Mouse (Mus musculus) liver, postnatal 0 days (tissue): ENCODE data around the gene Acadsb. TPM values are rescaled to one million over a fixed set of nuclear protein-coding genes. Genes with fewer than 3 reads are reported as not detected.

Experiments
- ATAC-seq: fragments of 200-750 bp; cut with Nextera tagmentation; 2 replicates; pipeline ENCODE4 v1.8.0; 2017; ENCODE audit warnings: mild to moderate bottlenecking, moderate library complexity
- DNase-seq: peaks from one replicate; pipeline ENCODE4 v3.0.0-alpha.2; 2016
- H3K27ac ChIP-seq: fragments of 300-500 bp; sonication (generic); 2 replicates; pipeline ENCODE4 v1.5.1; 2014; ENCODE audit warnings: antibody characterized with exemption, moderate library complexity, mild to moderate bottlenecking, low read depth
- H3K27me3 ChIP-seq: fragments of 300-500 bp; sonication (generic); 2 replicates; pipeline ENCODE4 v1.6.1; 2014; ENCODE audit warnings: low read length, control low read depth, mixed read lengths; ENCODE audit not compliant: insufficient read depth
- H3K36me3 ChIP-seq: fragments of 300-500 bp; sonication (generic); replicated peaks from 2 replicates; pipeline ENCODE4 v1.6.1; 2014; ENCODE audit warnings: mild to moderate bottlenecking, control low read depth, low read length, moderate library complexity, mixed read lengths; ENCODE audit not compliant: insufficient read depth
- H3K4me1 ChIP-seq: fragments of 300-500 bp; sonication (generic); 2 replicates; pipeline ENCODE4 v1.6.1; 2014; ENCODE audit warnings: antibody characterized with exemption, mild to moderate bottlenecking, control low read depth; ENCODE audit not compliant: insufficient read depth
- H3K4me2 ChIP-seq: fragments of 300-500 bp; sonication (generic); 2 replicates; pipeline ENCODE4 v1.6.1; 2014; ENCODE audit warnings: low read depth, mild to moderate bottlenecking, low read length, moderate library complexity, mixed read lengths
- H3K4me3 ChIP-seq: fragments of 300-500 bp; sonication (generic); 2 replicates; pipeline ENCODE4 v1.5.1; 2014; ENCODE audit warnings: low read depth, low read length
- H3K9ac ChIP-seq: fragments of 300-500 bp; sonication (generic); replicated peaks from 2 replicates; pipeline ENCODE4 v1.6.1; 2014; ENCODE audit warnings: mild to moderate bottlenecking, moderate library complexity
- H3K9me3 ChIP-seq: fragments of 300-500 bp; sonication (generic); 2 replicates; pipeline ENCODE4 v1.6.1; 2016; ENCODE audit warnings: mild to moderate bottlenecking, control low read depth, low read length, mixed read lengths
- CTCF ChIP-seq: sonication (generic); IDR thresholded peaks from 2 replicates; pipeline ENCODE4 v1.5.1; 2016; ENCODE audit warnings: antibody characterized with exemption, low read depth
- EP300 ChIP-seq: IDR thresholded peaks from 2 replicates; pipeline ENCODE4 v1.6.1; 2016; ENCODE audit warnings: antibody characterized with exemption, low read depth, mild to moderate bottlenecking
- WGBS: fragments of 180-500 bp; shearing (Covaris S2); extraction: QIAGEN DNeasy Blood & Tissue Kit; methylation state at CpG from one replicate; pipeline ENCODE4 v1.1.7; 2014; ENCODE audit not compliant: insufficient replicate concordance; 5-methylcytosine and 5-hydroxymethylcytosine counted together
- polyA plus RNA-seq: library from polyadenylated mRNA; unstranded; fragments of >200 nt; fragmentation: Nextera tagmentation; extraction: Ambion mirVana; gene quantifications from 2 replicates; pipeline ENCODE4 v1.2.1, GENCODE M21; 2015

Gene Acadsb
- polyA plus RNA-seq, 1 experiment from 2014 or later, result 27.1 TPM

DNA sequence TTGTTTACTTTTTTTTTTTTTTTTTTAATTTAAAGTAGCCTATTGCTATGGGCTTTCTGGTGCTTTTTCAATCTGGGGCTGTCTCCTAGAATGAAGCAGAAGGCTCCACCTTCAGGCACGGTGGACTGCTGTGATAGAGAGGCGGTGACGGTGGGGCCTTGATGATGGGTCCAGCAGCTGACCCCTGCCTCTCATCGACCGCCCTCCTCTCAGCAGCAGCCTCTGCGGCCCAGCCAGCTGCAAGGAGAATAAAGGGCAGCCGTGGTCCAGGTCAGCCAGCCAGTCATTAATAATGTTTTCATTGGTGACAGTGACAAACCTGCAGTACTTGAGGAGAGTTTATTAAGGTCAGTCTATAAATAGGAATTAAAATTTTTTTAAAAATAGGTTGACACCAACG lies 66.7 kb downstream of the Acadsb start:
- DNase-seq (no peak), ATAC-seq (no peak)
- H3K27ac ChIP-seq, result no peak overlapping the region
- TF ChIP-seq EP300 (no peak), CTCF (no peak)
- H3K9ac ChIP-seq, result no peak overlapping the region
- no peaks in the 10 kb centered on the region for H3K9me3 ChIP-seq
- no peaks in the 10 kb centered on the region for H3K27me3 ChIP-seq
- no peaks in the 10 kb centered on the region for H3K4me1 ChIP-seq
- H3K4me3 ChIP-seq, result no peak overlapping the region
- no peak overlapping the region for H3K4me2 ChIP-seq
- WGBS, result 58% methylated on average over 8 of the region's 8 CpGs
- no peaks in the 10 kb centered on the region for H3K36me3 ChIP-seq

GRCm38 (mm10) chr7:131478403-131478802 lies 68.0 kb downstream of the Acadsb start:
- 85% methylated on average over 5 of the region's 5 CpGs for WGBS

More at GRCm38 (mm10) chr7:131478403-131478802, 68.0 kb downstream of the Acadsb start:
- no peak overlapping the region for H3K4me3 ChIP-seq
- H3K9ac ChIP-seq, result no peak overlapping the region
- no peaks in the 10 kb centered on the region for H3K4me1 ChIP-seq
- H3K27me3 ChIP-seq, result no peaks in the 10 kb centered on the region
- H3K4me2 ChIP-seq, result no peak overlapping the region
- H3K27ac ChIP-seq, result no peak overlapping the region
- ATAC-seq (no peak), DNase-seq (no peak)
- no peaks in the 10 kb centered on the region for H3K9me3 ChIP-seq
- no peaks in the 10 kb centered on the region for H3K36me3 ChIP-seq
- TF ChIP-seq EP300 (no peak), CTCF (no peak)

Other genes starting within 250 kb of the Acadsb start
- not detected in 2 replicates for gene 5430419D17Rik, start 236.2 kb upstream of the Acadsb start, polyA plus RNA-seq
- 0.05 TPM in 1 of 2 replicates, not detected in the other for gene Cuzd1, start 88.3 kb upstream of the Acadsb start, polyA plus RNA-seq
- gene Fam24b, start 81.1 kb upstream of the Acadsb start, polyA plus RNA-seq, result not detected in 2 replicates
- not detected in 2 replicates for gene Fam24a, start 76.7 kb upstream of the Acadsb start, polyA plus RNA-seq
- 4.7 and 5.6 TPM in 2 replicates for gene 2310057M21Rik, start 47.8 kb upstream of the Acadsb start, polyA plus RNA-seq
- 19.5 and 20.4 TPM in 2 replicates for gene Pstk, start 39.5 kb upstream of the Acadsb start, polyA plus RNA-seq
- 4.8 and 5.4 TPM in 2 replicates for gene Ikzf5, start 80 bp upstream of the Acadsb start, polyA plus RNA-seq
- not detected in 2 replicates for gene Hmx3, start 132.3 kb downstream of the Acadsb start, polyA plus RNA-seq
- gene Hmx2, start 138.2 kb downstream of the Acadsb start, polyA plus RNA-seq, result not detected in 2 replicates
- 65.9 and 67.0 TPM in 2 replicates for gene Bub3, start 149.6 kb downstream of the Acadsb start, polyA plus RNA-seq